Mouse (Mus musculus) embryonic facial prominence, embryonic 14.5 days (tissue): ENCODE measurements at regions not wholly inside any gene's neighbourhood (a gene's known extent, or its start where the extent isn't known, plus 50 kb on each side); places are given as distances from the start of the nearest gene placed in this dataset.

Source experiments
- ATAC-seq: fragments of 200-750 bp; cut with Nextera tagmentation; 2 replicates; pipeline ENCODE4 v1.8.0; 2017; ENCODE audit warnings: low read depth, moderate number of reproducible peaks, moderate TSS enrichment
- DNase-seq: peaks from one replicate; pipeline ENCODE4 v3.0.0-alpha.2; 2015; ENCODE audit warnings: low spot score
- H3K27ac ChIP-seq: fragments of 300-500 bp; sonication (generic); replicated peaks from 2 replicates; pipeline ENCODE4 v1.5.1; 2014; ENCODE audit warnings: low read depth, mild to moderate bottlenecking, low read length, moderate library complexity
- H3K27me3 ChIP-seq: fragments of 300-500 bp; sonication (generic); replicated peaks from 2 replicates; pipeline ENCODE4 v1.6.1; 2014; ENCODE audit warnings: low read length; ENCODE audit not compliant: control insufficient read depth, insufficient read depth
- H3K36me3 ChIP-seq: fragments of 300-500 bp; sonication (generic); 2 replicates; pipeline ENCODE4 v1.6.1; 2014; ENCODE audit warnings: low read length, mixed read lengths; ENCODE audit not compliant: control insufficient read depth, insufficient read depth
- H3K4me1 ChIP-seq: fragments of 300-500 bp; sonication (generic); 2 replicates; pipeline ENCODE4 v1.6.1; 2014; ENCODE audit warnings: antibody characterized with exemption, low read length; ENCODE audit not compliant: control insufficient read depth, insufficient read depth
- H3K4me2 ChIP-seq: fragments of 300-500 bp; sonication (generic); 2 replicates; pipeline ENCODE4 v1.6.1; 2014; ENCODE audit warnings: low read depth, mild to moderate bottlenecking, low read length, moderate library complexity, mixed read lengths
- H3K4me3 ChIP-seq: fragments of 300-500 bp; sonication (generic); 2 replicates; pipeline ENCODE4 v1.5.1; 2014; ENCODE audit warnings: low read depth, mild to moderate bottlenecking, low read length
- H3K9ac ChIP-seq: fragments of 300-500 bp; sonication (generic); 2 replicates; pipeline ENCODE4 v1.6.1; 2014; ENCODE audit warnings: low read depth, mild to moderate bottlenecking, low read length, moderate library complexity, mixed read lengths
- H3K9me3 ChIP-seq: fragments of 300-500 bp; sonication (generic); 2 replicates; pipeline ENCODE4 v1.6.1; 2016; ENCODE audit warnings: low read length; ENCODE audit not compliant: control insufficient read depth
- WGBS: fragments of 180-500 bp; shearing (Covaris S2); extraction: QIAGEN DNeasy Blood & Tissue Kit; methylation state at CpG from one replicate; pipeline ENCODE4 v1.1.7; 2014; 5-methylcytosine and 5-hydroxymethylcytosine counted together

GRCm38 (mm10) chr1:101367936-101368335 is 1595.4 kb downstream of the Cntnap5b start:
- no peak overlapping the region for H3K27ac ChIP-seq
- ATAC-seq = peak; percentile 50; the same call in 1 of the 2 replicates
- WGBS = 66% methylated on average over 4 of the region's 4 CpGs
- H3K4me3 ChIP-seq = no peak overlapping the region
- no peaks in the 10 kb centered on the region for H3K36me3 ChIP-seq
- H3K9ac ChIP-seq = no peak overlapping the region
- H3K4me2 ChIP-seq = no peak overlapping the region
- H3K9me3 ChIP-seq = no peaks in the 10 kb centered on the region
- no peaks in the 10 kb centered on the region for H3K4me1 ChIP-seq
- peak; percentile 69 for DNase-seq
- no peaks in the 10 kb centered on the region for H3K27me3 ChIP-seq

DNA sequence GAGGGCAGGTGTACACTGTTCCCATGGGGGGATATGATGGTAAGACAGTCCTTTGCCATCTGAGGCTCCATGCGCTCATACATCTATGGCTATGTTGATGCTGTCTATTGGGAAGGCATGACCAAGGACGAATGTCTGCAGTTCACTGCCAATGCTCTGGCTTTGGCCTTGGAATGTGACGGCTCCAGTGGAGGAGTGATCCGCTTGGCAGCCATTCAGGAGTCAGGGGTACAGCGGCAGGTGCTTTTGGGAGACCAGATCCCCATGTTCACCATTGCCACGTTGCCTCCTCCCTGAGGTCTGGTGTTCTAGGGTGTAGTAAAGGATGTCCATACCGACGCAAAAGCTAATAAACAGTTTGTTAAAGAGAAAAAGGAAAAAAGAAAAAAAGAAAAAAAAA is 1613.7 kb downstream of the Cntnap5b start:
- H3K36me3 ChIP-seq = no peaks in the 10 kb centered on the region
- H3K27ac ChIP-seq = no peak overlapping the region
- DNase-seq = no peak
- H3K4me3 ChIP-seq = no peak overlapping the region
- H3K4me2 ChIP-seq = no peak overlapping the region
- H3K4me1 ChIP-seq = no peaks in the 10 kb centered on the region
- H3K9ac ChIP-seq = no peak overlapping the region
- no peaks in the 10 kb centered on the region for H3K9me3 ChIP-seq
- no peak for ATAC-seq
- no peaks in the 10 kb centered on the region for H3K27me3 ChIP-seq
- WGBS = 88% methylated on average over 8 of the region's 8 CpGs
